Mouse (Mus musculus) midbrain, embryonic 11.5 days (tissue): ENCODE data around the gene Pax8. TPM values are rescaled to one million over a fixed set of nuclear protein-coding genes. Genes with fewer than 3 reads are reported as not detected.

Source experiments
- ATAC-seq: fragments of 200-750 bp; cut with Nextera tagmentation; 2 replicates; pipeline ENCODE4 v1.8.0; 2017; ENCODE audit warnings: moderate TSS enrichment, moderate library complexity; ENCODE audit not compliant: low FRiP score
- DNase-seq: peaks from one replicate; pipeline ENCODE4 v3.0.0; 2015; ENCODE audit warnings: low spot score; ENCODE audit errors: missing footprints
- H3K27ac ChIP-seq: fragments of 300-500 bp; sonication (generic); 2 replicates; pipeline ENCODE4 v1.5.1; 2014; ENCODE audit warnings: low read depth, low read length
- H3K27me3 ChIP-seq: fragments of 300-500 bp; sonication (generic); 2 replicates; pipeline ENCODE4 v1.6.1; 2014; ENCODE audit warnings: mild to moderate bottlenecking, low read length, moderate library complexity, mixed read lengths; ENCODE audit not compliant: control insufficient read depth, insufficient read depth
- H3K36me3 ChIP-seq: fragments of 300-500 bp; sonication (generic); 2 replicates; pipeline ENCODE4 v1.6.1; 2014; ENCODE audit warnings: mild to moderate bottlenecking, low read length, moderate library complexity, mixed read lengths; ENCODE audit not compliant: control insufficient read depth, insufficient read depth
- H3K4me1 ChIP-seq: fragments of 300-500 bp; sonication (generic); 2 replicates; pipeline ENCODE4 v1.6.1; 2014; ENCODE audit warnings: low read length; ENCODE audit not compliant: control insufficient read depth, insufficient read depth
- H3K4me2 ChIP-seq: fragments of 300-500 bp; sonication (generic); 2 replicates; pipeline ENCODE4 v1.6.1; 2014; ENCODE audit warnings: mild to moderate bottlenecking, moderate library complexity
- H3K4me3 ChIP-seq: fragments of 300-500 bp; sonication (generic); 2 replicates; pipeline ENCODE4 v1.5.1; 2014; ENCODE audit warnings: low read depth, low read length
- H3K9ac ChIP-seq: fragments of 300-500 bp; sonication (generic); 2 replicates; pipeline ENCODE4 v1.6.1; 2014; ENCODE audit warnings: low read length
- H3K9me3 ChIP-seq: fragments of 300-500 bp; sonication (generic); 2 replicates; pipeline ENCODE4 v1.6.1; 2016; ENCODE audit warnings: low read length; ENCODE audit not compliant: control insufficient read depth
- WGBS: fragments of 180-500 bp; shearing (Covaris S2); extraction: QIAGEN DNeasy Blood & Tissue Kit; methylation state at CpG from one replicate; pipeline ENCODE4 v1.1.7; 2014; 5-methylcytosine and 5-hydroxymethylcytosine counted together
- polyA plus RNA-seq: library from polyadenylated mRNA; unstranded; fragments of >200 nt; fragmentation: Nextera tagmentation; extraction: Ambion mirVana; gene quantifications from 2 replicates; pipeline ENCODE4 v1.2.1, GENCODE M21; 2014

The Pax8 gene
- polyA plus RNA-seq, 1 experiment from 2014 or later, result 3.4 TPM

GRCm38 (mm10) chr2:24487056-24487825 is 11.8 kb upstream of the Pax8 start:
- no peaks in the 10 kb centered on the region for H3K4me1 ChIP-seq
- no peak for ATAC-seq
- no peaks in the 10 kb centered on the region for H3K9me3 ChIP-seq
- H3K4me2 ChIP-seq, result no peak overlapping the region
- DNase-seq, result no peak
- 78% methylated on average over 4 of the region's 4 CpGs for whole genome bisulfite sequencing
- no peak overlapping the region for H3K27ac ChIP-seq
- H3K27me3 ChIP-seq, result no peaks in the 10 kb centered on the region
- no peaks in the 10 kb centered on the region for H3K36me3 ChIP-seq
- no peak overlapping the region for H3K4me3 ChIP-seq
- no peak overlapping the region for H3K9ac ChIP-seq

- H3K4me1 ChIP-seq, result no peaks in the 10 kb centered on the region
These were observed 10.0 kb upstream of the Pax8 start for GRCm38 (mm10) chr2:24485398-24485797.

GRCm38 (mm10) chr2:24479906-24480305 is 4.5 kb upstream of the Pax8 start:
- Histone ChIP-seq H3K27ac (no peak overlapping the region), H3K9ac (no peak overlapping the region), H3K4me3 (no peak overlapping the region), H3K9me3 (no peaks in the 10 kb centered on the region), H3K4me1 (no peaks in the 10 kb centered on the region; the same call in 1 of the 2 replicates), H3K36me3 (no peaks in the 10 kb centered on the region), H3K4me2 (no peak overlapping the region), H3K27me3 (peaks cover 18% of the 10 kb centered on the region)
- 71% methylated on average over 2 of the region's 2 CpGs for WGBS
- ATAC-seq (no peak), DNase-seq (no peak)

More at GRCm38 (mm10) chr2:24485398-24485797, 10.0 kb upstream of the Pax8 start:
- Histone ChIP-seq H3K36me3 (no peaks in the 10 kb centered on the region), H3K4me3 (no peak overlapping the region), H3K4me2 (no peak overlapping the region), H3K9me3 (no peaks in the 10 kb centered on the region), H3K9ac (no peak overlapping the region), H3K27me3 (no peaks in the 10 kb centered on the region), H3K27ac (no peak overlapping the region)
- WGBS, result 94% methylated on average over 4 of the region's 4 CpGs
- ATAC-seq, result no peak
- no peak for DNase-seq

- no peak overlapping the region for H3K4me3 ChIP-seq
- no peaks in the 10 kb centered on the region for H3K9me3 ChIP-seq
- no peak overlapping the region for H3K9ac ChIP-seq
- no peak overlapping the region for H3K27ac ChIP-seq
- DNase-seq, result no peak
- WGBS, result 9% methylated on average over 1 of the region's 1 CpGs
- H3K27me3 ChIP-seq, result peaks cover 26% of the 10 kb centered on the region
- ATAC-seq, result no peak
- no peak overlapping the region for H3K4me2 ChIP-seq
- no peaks in the 10 kb centered on the region for H3K36me3 ChIP-seq
- peaks cover 7% of the 10 kb centered on the region for H3K4me1 ChIP-seq
These were observed 3.8 kb upstream of the Pax8 start for GRCm38 (mm10) chr2:24479151-24479550.

- H3K27me3 ChIP-seq, result peaks cover 31% of the 10 kb centered on the region
- no peak for DNase-seq
- WGBS, result 59% methylated on average over 4 of the region's 4 CpGs
These were observed 3.2 kb upstream of the Pax8 start for GRCm38 (mm10) chr2:24478611-24479010.

GRCm38 (mm10) chr2:24474514-24475378 is 653 bp downstream of the Pax8 start:
- Histone ChIP-seq H3K9me3 (no peaks in the 10 kb centered on the region), H3K4me2 (peak overlapping the region; percentile 56), H3K4me1 (peaks cover 13% of the 10 kb centered on the region), H3K9ac (peak overlapping the region; percentile 54), H3K27me3 (peaks cover 55% of the 10 kb centered on the region), H3K27ac (no peak overlapping the region), H3K36me3 (no peaks in the 10 kb centered on the region), H3K4me3 (peak overlapping the region; percentile 37)
- WGBS, result 3% methylated on average over 29 of the region's 29 CpGs
- peak; percentile 14 for ATAC-seq
- DNase-seq, result peak; percentile 95

More at GRCm38 (mm10) chr2:24478611-24479010, 3.2 kb upstream of the Pax8 start:
- no peaks in the 10 kb centered on the region for H3K36me3 ChIP-seq
- H3K4me2 ChIP-seq, result no peak overlapping the region
- H3K4me3 ChIP-seq, result no peak overlapping the region
- no peak overlapping the region for H3K27ac ChIP-seq
- no peaks in the 10 kb centered on the region for H3K9me3 ChIP-seq
- H3K4me1 ChIP-seq, result peaks cover 11% of the 10 kb centered on the region
- no peak for ATAC-seq
- H3K9ac ChIP-seq, result no peak overlapping the region

GRCm38 (mm10) chr2:24473641-24474511 is 1.5 kb downstream of the Pax8 start:
- H3K36me3 ChIP-seq, result no peaks in the 10 kb centered on the region
- WGBS, result under 1% methylated on average over 56 of the region's 56 CpGs
- peaks cover 53% of the 10 kb centered on the region for H3K27me3 ChIP-seq
- peak overlapping the region; percentile 54 for H3K9ac ChIP-seq
- DNase-seq, result peak; percentile 96
- peak overlapping the region; percentile 37 for H3K4me3 ChIP-seq
- peaks cover 13% of the 10 kb centered on the region for H3K4me1 ChIP-seq
- no peak overlapping the region for H3K27ac ChIP-seq
- ATAC-seq, result peak; percentile 80
- peak overlapping the region; percentile 56 for H3K4me2 ChIP-seq
- H3K9me3 ChIP-seq, result no peaks in the 10 kb centered on the region

- H3K27ac ChIP-seq, result no peak overlapping the region
- peaks cover 53% of the 10 kb centered on the region for H3K27me3 ChIP-seq
- no peak overlapping the region for H3K9ac ChIP-seq
- H3K4me2 ChIP-seq, result peak overlapping the region; percentile 56; the same call in 1 of the 2 replicates
- no peaks in the 10 kb centered on the region for H3K9me3 ChIP-seq
- no peaks in the 10 kb centered on the region for H3K36me3 ChIP-seq
- under 1% methylated on average over 11 of the region's 11 CpGs for WGBS
- ATAC-seq (no peak), DNase-seq (peak; percentile 93)
- peak overlapping the region; percentile 37; the same call in 1 of the 2 replicates for H3K4me3 ChIP-seq
- H3K4me1 ChIP-seq, result peaks cover 13% of the 10 kb centered on the region
These were observed 2.7 kb downstream of the Pax8 start for GRCm38 (mm10) chr2:24472677-24473076.
